Mouse (Mus musculus) fat pad, adult 2 months (tissue): ENCODE results near the gene Vegfa.
"Not testable (repeated sequence)": the region's sequence is repeated elsewhere in the genome, so short reads cannot be mapped to it uniquely, and the experiment has no call there.

Experiments used
- DNase-seq: peaks from one replicate; pipeline ENCODE4 v3.0.0-alpha.2; 2011; ENCODE audit warnings: low read depth, low spot score; ENCODE audit errors: extremely low read depth

Gene Vegfa

GRCm38 (mm10) chr17:46003717-46004481, 28.3 kb downstream of the Vegfa start:
- no peak for DNase-seq

DNA sequence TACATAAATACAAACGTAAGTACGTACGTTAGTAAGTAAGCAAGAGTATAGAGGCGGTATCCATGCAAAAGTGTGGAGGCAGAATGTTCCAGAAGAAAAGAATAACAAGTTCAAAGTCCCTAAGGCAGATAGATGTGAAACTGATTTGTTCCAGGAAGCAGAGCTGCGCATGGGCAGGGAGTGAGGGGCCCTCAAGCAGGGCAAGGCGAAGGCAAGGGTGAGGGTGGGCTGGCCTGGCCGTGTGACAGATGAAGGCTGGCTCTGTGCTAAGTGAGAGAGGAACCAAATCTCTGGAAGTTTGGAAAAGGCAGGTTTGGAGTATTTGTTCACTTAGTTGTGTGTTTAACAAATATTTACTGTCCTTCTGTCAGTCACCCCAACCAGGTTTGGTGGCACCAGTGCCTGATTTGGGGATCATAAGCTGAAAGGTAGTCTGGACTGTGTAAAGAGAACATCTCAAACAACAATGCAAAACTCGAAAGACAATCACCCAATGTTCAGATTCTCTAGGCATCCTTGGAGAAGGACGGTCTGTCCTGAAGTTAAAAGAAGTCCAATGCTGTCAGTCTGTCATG, 32.7 kb downstream of the Vegfa start:
- DNase-seq = no peak

DNA sequence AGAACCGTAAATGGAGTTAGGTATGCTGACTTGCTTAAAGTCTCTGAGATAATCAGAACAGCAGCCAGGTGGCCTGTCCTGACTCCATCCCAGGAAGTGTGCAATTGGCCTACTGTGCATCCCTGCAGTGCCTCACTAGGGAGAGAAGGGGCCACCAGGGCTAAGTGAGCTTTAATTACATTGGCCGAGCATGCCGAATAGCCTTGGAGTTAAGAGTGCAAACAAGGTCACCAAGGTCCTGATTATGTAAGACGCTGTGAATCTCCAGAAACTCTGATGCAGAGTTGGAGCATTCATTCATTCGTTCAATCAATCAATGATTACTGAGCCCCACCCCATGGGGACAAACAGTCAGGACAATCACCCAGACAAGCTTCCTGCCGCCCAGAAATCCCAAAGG, 33.8 kb downstream of the Vegfa start:
- DNase-seq = no peak

DNA sequence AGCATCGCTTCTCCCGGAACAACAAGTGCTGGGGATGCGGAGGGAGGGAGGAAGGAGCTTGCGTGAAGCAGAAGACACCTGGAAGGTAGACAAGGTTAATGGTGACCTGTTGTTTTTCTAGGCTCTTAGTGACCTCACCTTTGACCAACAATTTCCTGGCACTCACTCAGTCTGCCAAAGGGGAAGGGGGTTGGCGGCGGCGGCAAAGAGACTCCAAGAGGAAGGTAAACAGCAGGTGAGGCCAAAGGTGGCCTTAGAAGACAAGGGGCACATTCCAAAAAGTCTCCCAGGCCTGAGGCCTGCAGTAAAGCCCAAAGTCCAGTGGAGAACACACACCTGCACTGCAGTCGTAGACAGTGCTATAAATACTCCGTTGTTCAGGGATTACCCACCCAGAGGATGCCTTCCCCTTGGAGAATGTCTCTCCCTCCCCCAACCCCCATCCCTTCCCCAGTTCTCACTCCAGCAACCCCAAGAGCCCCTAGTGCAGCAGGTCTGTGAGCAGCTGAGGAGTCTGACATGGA, 35.2 kb downstream of the Vegfa start:
- no peak for DNase-seq

- no peak for DNase-seq
Observed at GRCm38 (mm10) chr17:45994281-45994817, 37.8 kb downstream of the Vegfa start.

GRCm38 (mm10) chr17:45986915-45987314, 45.3 kb downstream of the Vegfa start:
- DNase-seq = no peak

DNA sequence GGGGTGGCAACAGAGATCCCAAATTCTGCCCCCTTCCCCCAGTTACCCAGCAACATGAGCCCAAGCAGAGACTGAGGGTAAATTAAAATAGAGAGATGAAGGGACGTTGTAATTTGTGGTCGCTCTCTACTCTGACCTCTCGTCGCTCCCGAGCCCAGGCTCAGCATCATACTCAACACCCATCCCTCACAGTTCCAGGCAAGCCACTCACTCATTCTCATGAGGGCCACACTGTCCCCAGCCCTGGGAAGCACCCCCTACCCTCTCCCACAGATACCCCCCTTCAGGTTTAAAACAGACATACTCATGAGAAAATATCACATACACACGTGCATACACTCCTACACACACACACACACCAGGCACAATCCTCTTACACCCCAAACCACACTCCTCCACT, 45.8 kb downstream of the Vegfa start:
- DNase-seq = no peak

DNA sequence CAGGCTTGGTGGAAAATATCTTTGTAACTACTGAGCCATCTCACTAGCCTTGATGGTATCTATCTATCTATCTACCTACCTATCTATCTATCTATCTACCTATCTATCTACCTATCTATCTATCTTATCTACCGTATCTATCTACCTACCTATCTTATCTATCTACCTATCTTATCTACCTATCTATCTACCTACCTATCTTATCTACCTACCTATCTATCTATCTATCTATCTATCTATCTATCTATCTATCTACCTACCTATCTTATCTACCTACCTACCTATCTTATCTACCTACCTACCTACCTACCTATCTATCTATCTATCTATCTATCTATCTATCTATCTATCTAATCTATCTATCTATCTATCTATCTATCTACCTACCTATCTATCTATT, 49.0 kb downstream of the Vegfa start:
- not testable (repeated sequence) for DNase-seq

DNA sequence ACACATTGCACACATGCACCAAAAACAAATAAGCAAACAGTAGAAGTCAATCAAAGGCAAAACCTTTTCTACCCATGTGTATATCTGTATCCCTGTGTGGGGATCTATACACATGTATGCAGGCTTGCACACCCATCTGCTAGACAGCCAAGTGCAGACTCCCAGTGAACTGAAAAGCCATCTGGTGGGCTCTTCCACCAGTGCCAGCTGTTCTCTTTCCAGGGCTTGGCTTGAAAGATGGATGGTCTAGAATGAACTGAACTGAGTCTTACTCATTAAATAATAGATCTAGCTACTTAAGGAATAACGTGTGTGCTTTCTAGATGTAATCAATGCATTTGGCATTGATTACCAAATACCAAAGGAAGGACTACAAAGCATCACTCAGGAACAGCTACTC, 50.3 kb downstream of the Vegfa start:
- DNase-seq = no peak

- DNase-seq = no peak
Observed at GRCm38 (mm10) chr17:45979025-45979805, 53.0 kb downstream of the Vegfa start.

- no peak for DNase-seq
Observed at GRCm38 (mm10) chr17:45974461-45974860, 57.7 kb downstream of the Vegfa start.

DNA sequence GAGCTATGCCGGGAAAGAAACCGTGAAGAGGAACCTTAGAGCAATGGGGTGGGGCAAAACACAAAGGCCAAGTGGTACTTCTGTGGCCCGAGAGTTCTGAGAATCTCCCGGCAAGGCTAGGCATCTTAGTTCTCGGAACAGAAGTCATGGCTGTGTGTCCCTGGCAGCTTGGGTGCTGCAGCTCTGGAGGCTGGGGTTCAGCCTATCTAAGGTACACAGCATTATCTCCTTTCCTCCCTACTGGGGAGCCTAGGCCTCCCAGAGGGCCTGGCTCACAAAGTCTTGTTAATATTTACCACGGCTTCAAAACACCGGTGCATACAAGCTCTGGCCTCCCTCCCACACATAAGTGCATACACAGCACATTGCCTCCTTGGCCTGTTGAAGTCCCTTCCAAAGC, 59.0 kb downstream of the Vegfa start:
- DNase-seq = no peak

DNA sequence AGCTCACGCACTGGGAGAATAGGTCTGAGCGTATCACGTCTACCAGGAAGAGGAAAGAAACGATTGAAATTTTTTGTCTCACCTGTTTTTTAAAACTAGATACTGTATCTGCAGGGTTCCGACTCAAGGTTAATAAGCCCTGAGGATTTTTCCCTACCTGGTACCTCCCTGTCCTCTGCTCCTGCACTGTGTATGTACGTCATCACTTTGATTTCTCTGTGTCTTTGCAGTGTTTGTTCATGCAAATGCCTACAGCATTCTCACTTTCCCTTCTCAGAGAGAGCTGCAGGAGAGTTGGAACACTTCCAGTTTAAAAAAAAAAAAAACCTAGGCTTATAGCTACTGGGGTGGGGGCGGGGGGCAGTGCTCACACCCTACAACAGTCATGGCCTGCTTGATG, 59.8 kb downstream of the Vegfa start:
- DNase-seq = no peak

DNA sequence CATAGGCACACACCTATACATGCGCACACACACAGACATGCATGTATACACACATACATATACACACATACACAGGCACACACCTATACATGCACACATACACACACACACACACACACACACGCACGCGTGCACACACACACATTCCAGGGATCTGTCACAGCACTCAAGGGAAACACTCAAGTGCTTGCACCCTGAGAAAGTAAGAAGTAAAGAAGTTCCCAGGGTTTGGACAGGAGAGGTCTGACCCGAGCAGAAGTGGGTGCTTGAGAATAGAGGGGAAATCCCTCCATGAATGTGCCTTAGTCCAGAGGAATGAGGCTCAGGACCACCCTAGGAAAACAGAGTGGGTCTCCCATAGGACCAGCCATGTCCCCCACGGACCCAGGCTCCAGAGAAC, 60.4 kb downstream of the Vegfa start:
- DNase-seq = no peak

GRCm38 (mm10) chr17:45970741-45971550, 61.2 kb downstream of the Vegfa start:
- no peak for DNase-seq

GRCm38 (mm10) chr17:45969596-45969995, 62.6 kb downstream of the Vegfa start:
- no peak for DNase-seq

- no peak for DNase-seq
Observed at GRCm38 (mm10) chr17:45968341-45968740, 63.8 kb downstream of the Vegfa start.
